Mouse (Mus musculus): ENCODE results near the gene Gm17018. TPM values are rescaled to one million over a fixed set of nuclear protein-coding genes. Genes with fewer than 3 reads are reported as not detected.

Gm17018 gene
- polyA plus RNA-seq, 1 experiment from 2014 or later: 73.4 TPM

GRCm38 (mm10) chr19:45554136-45554535 is 6.3 kb upstream of the Gm17018 start:
- Histone ChIP-seq H3K27ac (no peak overlapping the region), H3K36me3 (peaks cover 37% of the 10 kb centered on the region), H3K4me3 (no peak overlapping the region), H3K9me3 (no peaks in the 10 kb centered on the region), H3K4me1 (replicated peaks) (peaks cover 7% of the 10 kb centered on the region), H3K4me2 (no peak overlapping the region), H3K27me3 (peaks cover 7% of the 10 kb centered on the region; the same call in 1 of the 2 replicates), H3K9ac (no peak overlapping the region)
- WGBS: 94% methylated on average over 11 of the region's 11 CpGs
- ATAC-seq (ENCODE audit: low FRiP score): no peak

- 0 out of 2 replicates have a peak, but pooled peaks cover 7% of the 10 kb centered on the region for H3K36me3 ChIP-seq
- no peak overlapping the region for H3K9ac ChIP-seq
- no peak for ATAC-seq (ENCODE audit: low FRiP score)
- peaks cover 41% of the 10 kb centered on the region for H3K4me1 ChIP-seq (replicated peaks)
- H3K9me3 ChIP-seq: no peaks in the 10 kb centered on the region
- WGBS: 51% methylated on average over 15 of the region's 15 CpGs
- 0 out of 2 replicates have a peak, but pooled peaks cover 5% of the 10 kb centered on the region for H3K27me3 ChIP-seq
- H3K4me3 ChIP-seq: no peak overlapping the region
- peak overlapping the region; percentile 73 for H3K27ac ChIP-seq
- H3K4me2 ChIP-seq: no peak overlapping the region
Observed at GRCm38 (mm10) chr19:45565925-45566715, 5.7 kb downstream of the Gm17018 start.

- Histone ChIP-seq H3K27ac (peak overlapping the region; percentile 75), H3K9ac (no peak overlapping the region), H3K9me3 (no peaks in the 10 kb centered on the region), H3K4me3 (no peak overlapping the region), H3K36me3 (peaks cover 17% of the 10 kb centered on the region), H3K4me2 (no peak overlapping the region), H3K27me3 (0 out of 2 replicates have a peak, but pooled peaks cover 5% of the 10 kb centered on the region), H3K4me1 (replicated peaks) (peaks cover 37% of the 10 kb centered on the region)
- WGBS: 35% methylated on average over 14 of the region's 14 CpGs
- no peak for ATAC-seq (ENCODE audit: low FRiP score)
Observed at GRCm38 (mm10) chr19:45567367-45567766, 7.0 kb downstream of the Gm17018 start.

GRCm38 (mm10) chr19:45573033-45573432 is 12.6 kb downstream of the Gm17018 start:
- Histone ChIP-seq H3K4me2 (no peak overlapping the region), H3K4me3 (no peak overlapping the region), H3K4me1 (replicated peaks) (peaks cover 29% of the 10 kb centered on the region; the same call in 1 of the 2 replicates), H3K9ac (no peak overlapping the region), H3K27ac (peak overlapping the region; percentile 23; the same call in 1 of the 2 replicates), H3K36me3 (peaks cover 49% of the 10 kb centered on the region), H3K27me3 (peaks cover 41% of the 10 kb centered on the region), H3K9me3 (no peaks in the 10 kb centered on the region)
- WGBS: 87% methylated on average over 6 of the region's 6 CpGs
- no peak for ATAC-seq (ENCODE audit: low FRiP score)

- Histone ChIP-seq H3K9me3 (no peaks in the 10 kb centered on the region), H3K4me3 (no peak overlapping the region), H3K4me2 (no peak overlapping the region), H3K36me3 (peaks cover 57% of the 10 kb centered on the region), H3K27me3 (peaks cover 49% of the 10 kb centered on the region), H3K27ac (peak overlapping the region; percentile 13; the same call in 1 of the 2 replicates), H3K9ac (no peak overlapping the region), H3K4me1 (replicated peaks) (peaks cover 25% of the 10 kb centered on the region; the same call in 1 of the 2 replicates)
- WGBS: 22% methylated on average over 6 of the region's 6 CpGs
- ATAC-seq (ENCODE audit: low FRiP score): peak; percentile 59; the same call in 1 of the 2 replicates
Observed at GRCm38 (mm10) chr19:45573861-45574267, 13.4 kb downstream of the Gm17018 start.

GRCm38 (mm10) chr19:45574339-45574898 is 14.0 kb downstream of the Gm17018 start:
- Histone ChIP-seq H3K4me2 (no peak overlapping the region), H3K36me3 (peaks cover 63% of the 10 kb centered on the region), H3K9ac (no peak overlapping the region), H3K4me1 (replicated peaks) (peaks cover 26% of the 10 kb centered on the region; the same call in 1 of the 2 replicates), H3K27me3 (peaks cover 51% of the 10 kb centered on the region), H3K9me3 (no peaks in the 10 kb centered on the region), H3K27ac (no peak overlapping the region), H3K4me3 (no peak overlapping the region)
- 84% methylated on average over 7 of the region's 7 CpGs for WGBS
- ATAC-seq (ENCODE audit: low FRiP score): no peak

GRCm38 (mm10) chr19:45574941-45575631 is 14.7 kb downstream of the Gm17018 start:
- Histone ChIP-seq H3K27me3 (peaks cover 51% of the 10 kb centered on the region), H3K9me3 (no peaks in the 10 kb centered on the region), H3K4me2 (no peak overlapping the region), H3K27ac (no peak overlapping the region), H3K9ac (no peak overlapping the region), H3K4me1 (replicated peaks) (peaks cover 32% of the 10 kb centered on the region), H3K36me3 (peaks cover 67% of the 10 kb centered on the region), H3K4me3 (no peak overlapping the region)
- no peak for ATAC-seq (ENCODE audit: low FRiP score)
- 65% methylated on average over 19 of the region's 19 CpGs for WGBS

GRCm38 (mm10) chr19:45575632-45576001 is 15.2 kb downstream of the Gm17018 start:
- peaks cover 37% of the 10 kb centered on the region for H3K4me1 ChIP-seq (replicated peaks)
- no peak for ATAC-seq (ENCODE audit: low FRiP score)
- 17% methylated on average over 8 of the region's 8 CpGs for WGBS
- no peak overlapping the region for H3K4me2 ChIP-seq
- no peaks in the 10 kb centered on the region for H3K9me3 ChIP-seq
- no peak overlapping the region for H3K4me3 ChIP-seq
- peaks cover 51% of the 10 kb centered on the region for H3K27me3 ChIP-seq
- H3K27ac ChIP-seq: no peak overlapping the region
- H3K36me3 ChIP-seq: peaks cover 68% of the 10 kb centered on the region
- H3K9ac ChIP-seq: no peak overlapping the region

GRCm38 (mm10) chr19:45577141-45577750 is 16.8 kb downstream of the Gm17018 start:
- peaks cover 58% of the 10 kb centered on the region for H3K27me3 ChIP-seq
- H3K9me3 ChIP-seq: no peaks in the 10 kb centered on the region
- no peak for ATAC-seq (ENCODE audit: low FRiP score)
- H3K4me2 ChIP-seq: no peak overlapping the region
- 88% methylated on average over 14 of the region's 14 CpGs for WGBS
- no peak overlapping the region for H3K27ac ChIP-seq
- no peak overlapping the region for H3K4me3 ChIP-seq
- peaks cover 67% of the 10 kb centered on the region for H3K36me3 ChIP-seq
- no peak overlapping the region for H3K9ac ChIP-seq
- peaks cover 43% of the 10 kb centered on the region for H3K4me1 ChIP-seq (replicated peaks)

- no peak overlapping the region for H3K9ac ChIP-seq
- 90% methylated on average over 12 of the region's 12 CpGs for WGBS
Observed at GRCm38 (mm10) chr19:45578976-45579375, 18.6 kb downstream of the Gm17018 start.

GRCm38 (mm10) chr19:45579416-45579815 is 19.0 kb downstream of the Gm17018 start:
- Histone ChIP-seq H3K27ac (peak overlapping the region; percentile 35; the same call in 1 of the 2 replicates), H3K36me3 (peaks cover 61% of the 10 kb centered on the region), H3K4me1 (replicated peaks) (peaks cover 41% of the 10 kb centered on the region), H3K9ac (no peak overlapping the region), H3K9me3 (no peaks in the 10 kb centered on the region), H3K27me3 (peaks cover 71% of the 10 kb centered on the region), H3K4me2 (no peak overlapping the region), H3K4me3 (no peak overlapping the region)
- WGBS: 88% methylated on average over 7 of the region's 7 CpGs
- ATAC-seq (ENCODE audit: low FRiP score): no peak

More at GRCm38 (mm10) chr19:45578976-45579375, 18.6 kb downstream of the Gm17018 start:
- H3K27ac ChIP-seq: no peak overlapping the region
- peaks cover 60% of the 10 kb centered on the region for H3K36me3 ChIP-seq
- H3K9me3 ChIP-seq: no peaks in the 10 kb centered on the region
- ATAC-seq (ENCODE audit: low FRiP score): no peak
- peaks cover 68% of the 10 kb centered on the region for H3K27me3 ChIP-seq
- peaks cover 41% of the 10 kb centered on the region for H3K4me1 ChIP-seq (replicated peaks)
- no peak overlapping the region for H3K4me3 ChIP-seq
- H3K4me2 ChIP-seq: no peak overlapping the region

GRCm38 (mm10) chr19:45580235-45580634 is 19.8 kb downstream of the Gm17018 start:
- 0 out of 2 replicates have a peak, but pooled peaks have one; percentile 6 for ATAC-seq (ENCODE audit: low FRiP score)
- Histone ChIP-seq H3K36me3 (peaks cover 57% of the 10 kb centered on the region), H3K27me3 (peaks cover 68% of the 10 kb centered on the region), H3K27ac (peak overlapping the region; percentile 35; the same call in 1 of the 2 replicates), H3K9ac (no peak overlapping the region), H3K4me2 (no peak overlapping the region), H3K9me3 (no peaks in the 10 kb centered on the region), H3K4me1 (replicated peaks) (peaks cover 37% of the 10 kb centered on the region), H3K4me3 (no peak overlapping the region)
- WGBS: 23% methylated on average over 11 of the region's 12 CpGs

Measured in hindbrain, embryonic 13.5 days (tissue).